26 mouse cellular contexts compared by ENCODE assay signal in the genomic region with DNA sequence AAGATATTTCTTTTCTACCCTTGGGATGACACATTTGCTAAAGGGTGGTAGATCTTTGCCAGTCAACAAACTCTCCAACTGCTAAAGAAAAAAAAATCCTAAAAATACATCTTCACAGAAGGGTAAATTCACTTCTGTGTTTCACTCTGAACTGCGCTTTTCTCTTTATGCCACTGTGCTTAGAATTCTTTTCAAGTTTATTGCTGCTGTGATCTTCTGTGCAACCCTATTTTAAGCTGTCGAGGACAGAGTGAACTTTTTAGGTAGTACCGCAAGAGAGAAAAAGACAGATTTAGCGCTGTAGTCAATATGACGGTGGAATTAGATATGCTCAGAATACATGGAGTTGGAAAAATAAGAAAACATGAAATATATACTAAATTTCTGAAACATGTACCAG.
DNase-seq lines count a peak whose midpoint lies in the region; ATAC-seq and TF ChIP-seq lines count a peak whose summit lies in the region.
"Had no signal": no experiment of that assay in that cellular context is flagged by ENCODE, and none has a peak within 500 bp of the region (broad histone marks: within the 10 kb centered on the region; RNA-seq: fewer than 3 reads in every experiment).

No protein-coding gene starts in this region.

- ATAC-seq in forebrain, postnatal 0 days, result peak; percentile 42
- ATAC-seq: activated CD4-positive, CD25-positive, alpha-beta regulatory T cell, adult 4 months; CD4-positive, CD25-positive, alpha-beta regulatory T cell, adult 4 months; forebrain, embryonic 14.5 days; forebrain, embryonic 16.5 days; Patski had no signal

- H3K4me1 ChIP-seq in forebrain, postnatal 0 days (ENCODE audit: insufficient read depth), result no peaks in the 10 kb centered on the region
- H3K4me1 ChIP-seq in forebrain, embryonic 10.5 days, result no peaks in the 10 kb centered on the region
- H3K4me1 ChIP-seq: embryonic facial prominence, embryonic 10.5 days; embryonic facial prominence, embryonic 12.5 days; forebrain, embryonic 12.5 days had no signal

- H3K9ac ChIP-seq in forebrain, postnatal 0 days, result no peak overlapping the region
- H3K9ac ChIP-seq: embryonic facial prominence, embryonic 12.5 days; forebrain, embryonic 12.5 days had no signal

- H3K4me3 ChIP-seq in forebrain, postnatal 0 days (ENCODE audit: low read depth, low read length), result no peak overlapping the region
- H3K4me3 ChIP-seq in forebrain, embryonic 10.5 days, result no peak overlapping the region
- H3K4me3 ChIP-seq in left cerebral cortex, adult 2 months, result no peak overlapping the region
- H3K4me3 ChIP-seq: embryonic facial prominence, embryonic 10.5 days; embryonic facial prominence, embryonic 12.5 days; forebrain, embryonic 12.5 days had no signal

- WGBS in forebrain, postnatal 0 days, result 82% methylated on average over 5 of the region's 5 CpGs
- WGBS in forebrain, embryonic 10.5 days, result 95% methylated on average over 5 of the region's 5 CpGs

- DNase-seq in forebrain, postnatal 0 days, result no peak
- DNase-seq in forebrain, embryonic 10.5 days (ENCODE audit: extremely low spot score, low spot score), result no peak
- peak; percentile 25 to 38 for DNase-seq in frontal cortex, adult 2 months (ENCODE audit: extremely low spot score in 1 of 2, low spot score in 1 of 2)
- DNase-seq in frontal cortex, postnatal 14 days (ENCODE audit: low spot score in 2 of 2), result no peak
- DNase-seq in left cerebral cortex, adult 2 months (ENCODE audit: extremely low spot score in 1 of 2, low spot score in 2 of 2), result no peak
- DNase-seq in left cerebral cortex, adult 18-20 months (ENCODE audit: low spot score in 2 of 2), result no peak
- DNase-seq in brain, adult 2 months (ENCODE audit: low read depth, low spot score), result peak; percentile 68
- DNase-seq in layer of hippocampus, postnatal 25 days (ENCODE audit: extremely low spot score in 1 of 2, low spot score in 1 of 2), result no peak
- DNase-seq: adrenal gland, adult 8-10 months; adrenal gland, postnatal 25 days; B cell, adult 2 months; cerebellum, adult 11-12 months; cerebellum, adult 2 months; cerebellum, adult 9-10 months; cerebellum, postnatal 10 days; cerebellum, postnatal 25 days had no signal

- no peak overlapping the region for H3K27ac ChIP-seq in forebrain, postnatal 0 days (ENCODE audit: low read depth, low read length)
- H3K27ac ChIP-seq in forebrain, embryonic 10.5 days, result no peak overlapping the region
- peak overlapping the region; percentile 7; the same call in 1 of the 2 replicates for H3K27ac ChIP-seq in left cerebral cortex, adult 2 months
- H3K27ac ChIP-seq: embryonic facial prominence, embryonic 10.5 days; embryonic facial prominence, embryonic 12.5 days; forebrain, embryonic 12.5 days had no signal

- intact Hi-C loops in left cerebral cortex, adult 2 months (cut with DNase I), result loop anchor here (5.0 kb wide), 1 partner anchor 124 kb away; no protein-coding TSS in a partner anchor

- no peak overlapping the region for H3K4me2 ChIP-seq in forebrain, postnatal 0 days (ENCODE audit: low read depth)
- H3K4me2 ChIP-seq: embryonic facial prominence, embryonic 12.5 days; forebrain, embryonic 12.5 days had no signal

- no peaks in the 10 kb centered on the region for H3K27me3 ChIP-seq in forebrain, postnatal 0 days (ENCODE audit: insufficient read depth, low read length)
- no peaks in the 10 kb centered on the region for H3K27me3 ChIP-seq in forebrain, embryonic 10.5 days (ENCODE audit: poor library complexity, severe bottlenecking)
- H3K27me3 ChIP-seq: CH12.LX; embryonic facial prominence, embryonic 12.5 days; forebrain, embryonic 12.5 days had no signal

- no peaks in the 10 kb centered on the region for H3K36me3 ChIP-seq in forebrain, postnatal 0 days (ENCODE audit: insufficient read depth)
- no peaks in the 10 kb centered on the region for H3K36me3 ChIP-seq in forebrain, embryonic 10.5 days (replicated peaks)
- H3K36me3 ChIP-seq: embryonic facial prominence, embryonic 10.5 days; embryonic facial prominence, embryonic 12.5 days; forebrain, embryonic 12.5 days; G1E had no signal

- no peak for TF ChIP-seq CTCF in forebrain, postnatal 0 days (IDR thresholded peaks at IDR 0.05; ENCODE audit: low read depth)
- no peak for TF ChIP-seq CTCF in left cerebral cortex, adult 2 months (IDR thresholded peaks at IDR 0.05)

- no peaks in the 10 kb centered on the region for H3K9me3 ChIP-seq in forebrain, postnatal 0 days (ENCODE audit: low read length)
- H3K9me3 ChIP-seq in forebrain, embryonic 10.5 days, result no peaks in the 10 kb centered on the region
- H3K9me3 ChIP-seq: embryonic facial prominence, embryonic 10.5 days; embryonic facial prominence, embryonic 12.5 days; forebrain, embryonic 12.5 days; G1E had no signal

Comparison
In these comparisons a context has a peak if more than half of its experiments do, and no peak if none do; other contexts are left out.
1. DNase-seq: peak in frontal cortex, adult 2 months (2 of 2) and brain, adult 2 months (single experiment); none in forebrain, postnatal 0 days (single experiment), forebrain, embryonic 10.5 days (single experiment), frontal cortex, postnatal 14 days (0 of 2), left cerebral cortex, adult 2 months (0 of 2), left cerebral cortex, adult 18-20 months (0 of 2) and layer of hippocampus, postnatal 25 days (0 of 2).